Mouse (Mus musculus) midbrain, embryonic 11.5 days (tissue): ENCODE measurements around the gene Man1b1. TPM values are rescaled to one million over a fixed set of nuclear protein-coding genes. Genes with fewer than 3 reads are reported as not detected.
A peak's percentile ranks its signal among the peaks of the same experiment; 100 is the strongest.

Source experiments
- ATAC-seq: fragments of 200-750 bp; cut with Nextera tagmentation; 2 replicates; pipeline ENCODE4 v1.8.0; 2017; ENCODE audit warnings: moderate TSS enrichment, moderate library complexity; ENCODE audit not compliant: low FRiP score
- DNase-seq: peaks from one replicate; pipeline ENCODE4 v3.0.0; 2015; ENCODE audit warnings: low spot score; ENCODE audit errors: missing footprints
- H3K27ac ChIP-seq: fragments of 300-500 bp; sonication (generic); 2 replicates; pipeline ENCODE4 v1.5.1; 2014; ENCODE audit warnings: low read depth, low read length
- H3K27me3 ChIP-seq: fragments of 300-500 bp; sonication (generic); 2 replicates; pipeline ENCODE4 v1.6.1; 2014; ENCODE audit warnings: mild to moderate bottlenecking, low read length, moderate library complexity, mixed read lengths; ENCODE audit not compliant: control insufficient read depth, insufficient read depth
- H3K36me3 ChIP-seq: fragments of 300-500 bp; sonication (generic); 2 replicates; pipeline ENCODE4 v1.6.1; 2014; ENCODE audit warnings: mild to moderate bottlenecking, low read length, moderate library complexity, mixed read lengths; ENCODE audit not compliant: control insufficient read depth, insufficient read depth
- H3K4me1 ChIP-seq: fragments of 300-500 bp; sonication (generic); 2 replicates; pipeline ENCODE4 v1.6.1; 2014; ENCODE audit warnings: low read length; ENCODE audit not compliant: control insufficient read depth, insufficient read depth
- H3K4me2 ChIP-seq: fragments of 300-500 bp; sonication (generic); 2 replicates; pipeline ENCODE4 v1.6.1; 2014; ENCODE audit warnings: mild to moderate bottlenecking, moderate library complexity
- H3K4me3 ChIP-seq: fragments of 300-500 bp; sonication (generic); 2 replicates; pipeline ENCODE4 v1.5.1; 2014; ENCODE audit warnings: low read depth, low read length
- H3K9ac ChIP-seq: fragments of 300-500 bp; sonication (generic); 2 replicates; pipeline ENCODE4 v1.6.1; 2014; ENCODE audit warnings: low read length
- H3K9me3 ChIP-seq: fragments of 300-500 bp; sonication (generic); 2 replicates; pipeline ENCODE4 v1.6.1; 2016; ENCODE audit warnings: low read length; ENCODE audit not compliant: control insufficient read depth
- WGBS: fragments of 180-500 bp; shearing (Covaris S2); extraction: QIAGEN DNeasy Blood & Tissue Kit; methylation state at CpG from one replicate; pipeline ENCODE4 v1.1.7; 2014; 5-methylcytosine and 5-hydroxymethylcytosine counted together
- polyA plus RNA-seq: library from polyadenylated mRNA; unstranded; fragments of >200 nt; fragmentation: Nextera tagmentation; extraction: Ambion mirVana; gene quantifications from 2 replicates; pipeline ENCODE4 v1.2.1, GENCODE M21; 2014

Man1b1 gene
- polyA plus RNA-seq, 1 experiment from 2014 or later = 87.2 TPM

GRCm38 (mm10) chr2:25290816-25291130 is 41.4 kb upstream of the Man1b1 start:
- no peak overlapping the region for H3K4me3 ChIP-seq
- no peak overlapping the region for H3K9ac ChIP-seq
- no peak overlapping the region for H3K4me2 ChIP-seq
- 2% methylated on average over 18 of the region's 18 CpGs for WGBS
- no peak for DNase-seq
- peaks cover 5% of the 10 kb centered on the region; the same call in 1 of the 2 replicates for H3K4me1 ChIP-seq
- peaks cover 6% of the 10 kb centered on the region; the same call in 1 of the 2 replicates for H3K36me3 ChIP-seq
- H3K27ac ChIP-seq = no peak overlapping the region
- H3K27me3 ChIP-seq = peaks cover 56% of the 10 kb centered on the region
- ATAC-seq = no peak
- no peaks in the 10 kb centered on the region for H3K9me3 ChIP-seq

DNA sequence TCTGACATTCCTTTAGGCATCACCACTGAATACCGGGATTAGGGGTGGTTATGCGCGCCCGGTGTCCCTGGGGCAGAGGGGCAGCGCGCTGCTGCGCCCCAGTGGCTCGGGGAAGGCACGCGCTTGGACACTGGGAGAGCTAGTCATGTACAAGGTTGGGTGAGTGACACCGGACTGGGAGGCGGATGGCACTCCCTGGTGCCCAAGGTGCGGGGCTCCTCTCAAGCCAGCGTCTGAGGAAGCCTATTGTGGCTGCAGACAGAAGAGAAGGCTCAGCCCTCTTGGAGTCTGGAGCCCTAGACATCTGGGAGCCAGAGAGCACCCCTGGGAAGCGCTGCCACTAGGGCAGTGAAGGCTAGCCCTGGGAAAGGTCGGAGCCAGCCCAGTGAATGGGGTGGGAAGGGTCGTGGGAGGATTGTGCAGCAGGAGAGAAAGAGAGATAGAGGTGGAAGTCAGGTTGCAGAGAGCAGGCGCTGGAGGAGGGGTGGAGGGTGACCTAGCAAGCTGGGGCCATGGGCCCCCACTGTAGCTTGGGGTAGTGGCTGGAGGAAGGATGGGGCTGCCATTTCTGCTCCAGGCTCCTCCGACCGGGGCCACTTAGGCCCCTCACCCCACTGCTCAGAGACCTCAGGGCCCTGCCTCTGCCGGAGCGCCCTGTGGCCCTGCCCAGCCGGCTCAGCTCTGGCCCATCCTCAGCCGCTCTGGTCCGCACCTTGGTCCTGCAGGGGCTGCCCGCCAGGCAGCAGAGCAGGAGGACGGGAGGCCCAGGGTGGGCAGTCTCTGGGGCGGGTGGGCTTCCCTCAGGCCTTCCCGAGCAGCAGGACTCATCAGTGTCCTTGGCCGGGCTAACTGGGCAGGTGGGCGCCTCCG is 40.7 kb upstream of the Man1b1 start:
- no peak overlapping the region for H3K4me2 ChIP-seq
- no peak for ATAC-seq
- peaks cover 56% of the 10 kb centered on the region for H3K27me3 ChIP-seq
- 4% methylated on average over 31 of the region's 32 CpGs for WGBS
- H3K27ac ChIP-seq = no peak overlapping the region
- peak overlapping the region; percentile 16; the same call in 1 of the 2 replicates for H3K4me3 ChIP-seq
- H3K4me1 ChIP-seq = peaks cover 5% of the 10 kb centered on the region; the same call in 1 of the 2 replicates
- no peaks in the 10 kb centered on the region for H3K9me3 ChIP-seq
- H3K9ac ChIP-seq = no peak overlapping the region
- DNase-seq = peak; percentile 89
- no peaks in the 10 kb centered on the region for H3K36me3 ChIP-seq

- Histone ChIP-seq H3K36me3 (no peaks in the 10 kb centered on the region), H3K4me1 (peaks cover 5% of the 10 kb centered on the region; the same call in 1 of the 2 replicates), H3K4me2 (peak overlapping the region; percentile 35), H3K27ac (no peak overlapping the region), H3K4me3 (peak overlapping the region; percentile 16; the same call in 1 of the 2 replicates), H3K27me3 (peaks cover 56% of the 10 kb centered on the region), H3K9me3 (no peaks in the 10 kb centered on the region), H3K9ac (peak overlapping the region; percentile 36; the same call in 1 of the 2 replicates)
- 4% methylated on average over 36 of the region's 43 CpGs for WGBS
- DNase-seq (peak; percentile 88), ATAC-seq (peak; percentile 25; the same call in 1 of the 2 replicates)
Observed at GRCm38 (mm10) chr2:25292054-25292544, 40.0 kb upstream of the Man1b1 start.

DNA sequence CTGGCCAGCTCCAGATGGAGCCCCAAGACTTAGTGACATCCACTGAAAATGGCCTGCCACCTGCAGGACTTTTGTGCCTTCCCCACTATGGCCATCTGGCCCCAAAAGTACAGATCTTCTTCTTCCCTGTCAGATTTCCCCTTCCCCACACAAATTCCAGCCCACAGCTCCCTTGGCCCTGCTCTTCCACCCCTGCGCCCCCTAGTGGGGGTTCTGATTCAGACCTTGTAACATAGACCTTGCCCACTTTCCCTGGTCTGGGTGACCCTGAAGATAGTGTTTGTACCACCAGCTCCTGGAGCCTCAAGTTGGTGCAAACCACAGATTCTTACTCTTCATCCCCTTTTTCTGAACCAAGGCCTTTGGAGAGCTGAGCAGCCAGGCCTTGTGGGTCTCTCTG is 39.3 kb upstream of the Man1b1 start:
- H3K4me3 ChIP-seq = no peak overlapping the region
- no peak overlapping the region for H3K27ac ChIP-seq
- H3K27me3 ChIP-seq = peaks cover 55% of the 10 kb centered on the region
- WGBS = 0% methylated on average over 1 of the region's 1 CpGs
- no peak overlapping the region for H3K4me2 ChIP-seq
- ATAC-seq = no peak
- peaks cover 5% of the 10 kb centered on the region; the same call in 1 of the 2 replicates for H3K4me1 ChIP-seq
- H3K9ac ChIP-seq = no peak overlapping the region
- no peaks in the 10 kb centered on the region for H3K9me3 ChIP-seq
- DNase-seq = peak; percentile 98
- no peaks in the 10 kb centered on the region for H3K36me3 ChIP-seq

DNA sequence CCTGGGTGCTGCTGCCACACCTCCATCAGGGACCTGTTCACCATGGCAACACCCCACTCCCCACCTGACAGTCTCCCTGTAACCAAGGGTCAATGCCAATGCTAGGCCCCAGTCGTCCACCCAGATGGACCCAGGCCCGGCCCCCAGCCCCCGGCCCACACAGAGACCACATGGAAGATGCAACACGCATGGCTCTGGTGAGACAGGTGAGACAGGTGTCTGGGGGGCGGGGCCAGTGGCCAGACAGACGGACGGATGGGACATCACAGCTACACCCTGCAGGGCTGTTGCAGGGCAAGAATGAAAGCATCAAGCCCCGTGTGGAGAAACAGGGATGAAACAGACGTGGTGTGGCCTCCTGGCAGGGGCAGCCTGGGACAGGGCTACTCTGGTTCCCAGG is 38.4 kb upstream of the Man1b1 start:
- no peak overlapping the region for H3K4me3 ChIP-seq
- peaks cover 5% of the 10 kb centered on the region; the same call in 1 of the 2 replicates for H3K4me1 ChIP-seq
- H3K9ac ChIP-seq = no peak overlapping the region
- H3K36me3 ChIP-seq = no peaks in the 10 kb centered on the region
- H3K27ac ChIP-seq = no peak overlapping the region
- ATAC-seq (no peak), DNase-seq (no peak)
- 67% methylated on average over 9 of the region's 9 CpGs for WGBS
- H3K4me2 ChIP-seq = no peak overlapping the region
- no peaks in the 10 kb centered on the region for H3K9me3 ChIP-seq
- peaks cover 46% of the 10 kb centered on the region for H3K27me3 ChIP-seq

DNA sequence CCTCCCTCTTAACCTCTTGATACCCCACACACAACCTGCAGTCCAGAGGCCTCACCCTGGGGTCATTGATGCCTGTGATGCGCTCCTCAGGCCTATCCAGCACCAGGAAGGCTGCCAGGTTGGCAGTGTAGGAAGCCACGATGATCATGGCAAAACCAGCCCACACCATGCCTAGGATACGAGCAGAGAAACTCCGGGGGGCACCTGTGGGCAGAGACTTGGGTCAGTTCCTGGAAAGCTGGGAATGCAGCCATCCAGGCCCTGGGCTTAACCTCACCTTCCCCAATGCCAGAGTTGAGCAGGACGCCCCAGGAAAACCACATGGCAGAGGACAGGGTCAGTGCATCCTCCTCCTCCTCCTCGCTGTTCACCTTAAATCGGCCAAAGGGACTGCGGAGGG is 35.0 kb upstream of the Man1b1 start:
- ATAC-seq = no peak
- no peaks in the 10 kb centered on the region for H3K36me3 ChIP-seq
- no peak overlapping the region for H3K9ac ChIP-seq
- 77% methylated on average over 8 of the region's 8 CpGs for WGBS
- H3K27me3 ChIP-seq = peaks cover 12% of the 10 kb centered on the region
- no peak overlapping the region for H3K27ac ChIP-seq
- no peak overlapping the region for H3K4me3 ChIP-seq
- no peak overlapping the region for H3K4me2 ChIP-seq
- peaks cover 4% of the 10 kb centered on the region; the same call in 1 of the 2 replicates for H3K4me1 ChIP-seq
- DNase-seq = peak; percentile 23
- H3K9me3 ChIP-seq = no peaks in the 10 kb centered on the region

GRCm38 (mm10) chr2:25298046-25298445 is 34.1 kb upstream of the Man1b1 start:
- Histone ChIP-seq H3K27me3 (peaks cover 5% of the 10 kb centered on the region; the same call in 1 of the 2 replicates), H3K9me3 (no peaks in the 10 kb centered on the region), H3K36me3 (no peaks in the 10 kb centered on the region), H3K27ac (no peak overlapping the region), H3K4me3 (no peak overlapping the region), H3K4me1 (no peaks in the 10 kb centered on the region), H3K4me2 (no peak overlapping the region), H3K9ac (no peak overlapping the region)
- no peak for ATAC-seq
- peak; percentile 60 for DNase-seq
- WGBS = 85% methylated on average over 10 of the region's 10 CpGs

DNA sequence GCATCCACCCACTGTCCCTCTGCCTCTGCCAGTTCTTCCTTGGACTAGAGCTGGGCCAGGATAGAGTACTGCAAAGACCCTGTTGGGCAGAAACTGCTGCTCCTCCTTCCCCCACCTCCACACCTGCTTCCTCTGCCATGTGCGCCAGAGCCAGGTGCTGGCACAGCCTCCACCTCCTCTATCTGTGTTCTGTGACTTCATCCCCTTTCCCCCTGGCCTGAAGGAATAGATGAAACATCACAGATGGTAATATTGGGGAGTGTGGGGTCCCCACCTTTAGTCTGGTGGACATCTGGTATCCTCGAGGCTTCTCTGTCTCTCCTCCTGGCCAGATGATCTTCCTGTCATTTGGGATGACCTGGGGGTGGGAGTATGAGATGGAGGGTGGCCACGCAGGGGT is 28.7 kb upstream of the Man1b1 start:
- Histone ChIP-seq H3K27ac (no peak overlapping the region), H3K4me1 (no peaks in the 10 kb centered on the region), H3K9ac (no peak overlapping the region), H3K4me3 (no peak overlapping the region), H3K9me3 (no peaks in the 10 kb centered on the region), H3K27me3 (peaks cover 8% of the 10 kb centered on the region), H3K36me3 (no peaks in the 10 kb centered on the region), H3K4me2 (no peak overlapping the region)
- DNase-seq (peak; percentile 56), ATAC-seq (no peak)
- 68% methylated on average over 3 of the region's 3 CpGs for WGBS

DNA sequence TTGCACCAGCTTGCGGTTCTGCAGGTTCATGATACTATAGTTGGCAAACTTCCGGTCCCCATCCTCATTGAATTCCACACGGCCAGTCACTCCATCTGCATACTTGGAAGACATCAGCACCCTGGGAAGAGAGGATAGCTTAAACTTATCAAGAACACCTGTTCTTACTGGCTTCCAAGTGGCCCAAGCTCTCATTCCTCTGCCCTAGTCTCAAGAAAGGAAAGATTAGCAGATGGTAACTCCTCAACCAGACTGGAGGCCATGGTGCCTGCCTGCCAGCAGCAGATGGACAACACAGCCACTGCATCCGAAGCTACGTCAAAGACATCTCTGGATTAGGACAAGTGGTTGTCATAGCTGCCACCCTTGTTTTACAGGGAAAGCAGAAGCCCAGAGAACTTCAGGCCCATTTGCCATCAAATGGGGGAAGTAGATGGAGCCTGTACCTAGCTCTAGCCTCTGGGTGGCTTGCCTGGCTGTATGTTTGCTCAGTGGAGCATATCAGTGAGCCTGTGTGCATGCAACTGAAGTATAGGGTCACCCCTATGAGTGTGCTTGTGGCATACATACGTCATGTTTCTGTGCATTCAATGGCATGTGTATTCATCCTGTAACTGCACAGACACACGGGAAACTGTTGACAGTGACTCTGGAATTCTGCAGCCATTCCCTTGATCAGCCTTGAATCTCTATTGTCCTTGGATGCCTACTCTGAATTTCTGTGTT is 28.0 kb upstream of the Man1b1 start:
- WGBS = 72% methylated on average over 7 of the region's 7 CpGs
- no peaks in the 10 kb centered on the region for H3K9me3 ChIP-seq
- H3K27me3 ChIP-seq = peaks cover 8% of the 10 kb centered on the region
- H3K4me3 ChIP-seq = peak overlapping the region; percentile 42; the same call in 1 of the 2 replicates
- H3K4me2 ChIP-seq = peak overlapping the region; percentile 78
- no peak overlapping the region for H3K9ac ChIP-seq
- no peaks in the 10 kb centered on the region for H3K4me1 ChIP-seq
- DNase-seq (peak; percentile 87), ATAC-seq (no peak)
- no peak overlapping the region for H3K27ac ChIP-seq
- no peaks in the 10 kb centered on the region for H3K36me3 ChIP-seq
